Mouse (Mus musculus) layer of hippocampus, postnatal 10 days (tissue): Measurements from ENCODE around the gene Pgc. TPM values are rescaled to one million over a fixed set of nuclear protein-coding genes. Genes with fewer than 3 reads are reported as not detected.

Source experiments
- DNase-seq, 2 experiments: peaks; one replicate each; pipeline ENCODE4 v3.0.0; 2021; ENCODE audit warnings: low spot score in 2 of 2
- total RNA-seq, 2 experiments: library from RNA; stranded (reverse); gene quantifications; 2 replicates each; pipeline ENCODE4 v1.2.3; 2021

The Pgc gene
- total RNA-seq, 2 experiments from 2014 or later = not detected

DNA sequence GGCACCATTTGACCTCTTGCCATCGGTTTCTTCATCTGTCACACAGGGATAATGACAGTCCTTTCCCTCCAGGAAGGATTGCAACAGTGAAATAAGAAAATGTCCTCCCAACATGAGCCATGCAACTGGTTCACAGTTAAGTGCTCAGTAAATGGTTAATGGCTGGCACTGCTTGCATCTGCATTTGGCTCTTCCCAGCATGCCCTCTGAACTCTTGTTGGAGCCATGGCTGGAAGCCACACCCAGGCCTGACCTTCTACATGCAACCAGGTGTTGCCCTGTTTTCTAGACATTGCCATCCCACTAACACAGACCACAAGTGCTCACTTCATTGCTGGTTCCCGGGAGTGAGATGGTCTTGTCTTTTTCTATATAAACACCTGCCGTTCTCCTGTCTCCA is 18.7 kb upstream of the Pgc start:
- DNase-seq = no peak

DNA sequence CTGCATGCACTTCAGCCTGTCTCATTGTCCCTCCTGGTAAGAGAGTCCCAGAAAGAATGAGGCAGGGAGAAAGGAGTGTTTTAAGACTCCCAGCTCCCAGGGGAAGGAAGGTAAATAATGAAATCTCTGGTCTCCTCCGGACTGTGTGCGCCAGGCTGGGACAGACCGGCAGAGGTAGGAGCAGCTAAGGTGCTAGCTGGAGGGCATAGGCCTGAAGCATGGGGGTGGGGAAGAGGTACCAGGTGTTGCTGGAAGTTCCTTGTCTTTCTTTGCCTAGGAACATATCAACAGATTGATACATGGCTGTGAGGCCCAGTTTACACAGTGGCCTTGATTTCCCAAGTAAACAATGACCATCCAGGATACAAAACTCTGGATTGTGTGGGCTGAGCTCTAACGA is 17.7 kb upstream of the Pgc start:
- DNase-seq = no peak

DNA sequence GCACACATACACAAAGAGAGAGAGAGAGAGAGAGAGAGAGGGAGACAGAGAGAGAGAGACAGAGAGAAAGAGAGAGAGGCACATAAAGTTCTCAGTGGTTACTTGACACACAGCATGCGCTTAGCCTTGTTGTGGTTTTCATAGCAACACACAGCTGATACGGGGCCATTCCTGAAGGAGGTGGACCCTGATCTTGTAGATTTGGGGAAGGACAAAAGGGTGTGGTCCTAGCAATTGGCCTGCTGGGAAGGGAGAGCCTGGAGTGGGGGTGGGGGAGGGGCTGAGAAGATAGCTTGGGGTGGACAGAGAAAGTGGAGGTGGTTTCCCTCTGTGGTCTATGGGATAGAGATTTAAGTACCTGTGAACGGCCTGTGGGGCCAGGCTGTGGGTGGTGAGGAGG is 16.6 kb upstream of the Pgc start:
- no peak for DNase-seq

DNA sequence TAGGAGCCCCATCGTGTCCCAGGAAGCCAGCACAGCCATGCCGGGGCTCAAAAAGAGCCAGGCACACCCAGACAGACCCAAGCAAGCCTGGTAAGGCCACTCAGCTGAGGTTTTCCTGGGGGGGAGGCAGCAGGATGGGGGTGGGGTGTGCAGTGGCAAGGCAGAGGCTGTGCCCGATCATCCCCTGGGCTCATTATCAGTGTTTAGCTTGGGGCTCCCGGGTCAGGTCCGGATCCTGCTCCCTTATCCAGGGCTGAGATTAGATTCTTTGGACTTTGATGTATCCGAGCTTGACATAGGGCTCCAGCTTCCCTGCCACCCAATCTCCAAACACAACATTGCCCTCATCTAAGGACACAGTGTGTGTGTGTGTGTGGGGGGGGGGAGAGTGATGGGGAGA is 14.8 kb upstream of the Pgc start:
- DNase-seq = no peak

DNA sequence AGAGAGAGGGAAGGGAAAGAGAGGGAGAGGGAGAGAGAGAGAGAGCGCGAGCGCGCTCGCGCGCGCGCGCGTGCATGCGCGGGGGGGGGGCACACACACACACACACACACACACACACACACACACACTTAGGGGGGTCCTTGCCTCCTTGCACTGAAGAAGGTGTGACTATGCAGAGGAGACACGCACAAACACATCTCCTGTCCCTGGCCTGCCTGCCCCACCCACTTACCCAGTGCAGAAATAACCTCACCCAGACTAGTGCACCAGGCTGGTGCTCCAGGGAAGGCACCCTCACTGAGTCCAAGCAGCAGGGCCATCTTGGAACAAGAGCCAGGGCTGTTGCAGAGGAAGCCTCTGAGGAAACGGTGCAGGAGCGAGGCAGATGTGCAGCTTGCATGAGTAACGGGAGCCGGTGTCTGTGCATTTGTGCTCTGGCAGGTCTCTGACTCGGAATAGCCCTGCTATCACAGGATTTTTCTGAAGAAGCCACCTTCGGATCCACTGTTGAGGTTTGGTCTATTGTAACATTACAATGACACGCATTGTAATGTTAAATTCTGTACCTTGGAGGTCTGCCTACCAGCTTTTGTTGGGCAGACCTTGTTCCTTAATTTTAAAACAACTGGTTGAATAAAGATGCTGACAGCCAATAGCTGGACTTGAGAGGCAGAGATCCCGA is 13.6 kb upstream of the Pgc start:
- no peak for DNase-seq

DNA sequence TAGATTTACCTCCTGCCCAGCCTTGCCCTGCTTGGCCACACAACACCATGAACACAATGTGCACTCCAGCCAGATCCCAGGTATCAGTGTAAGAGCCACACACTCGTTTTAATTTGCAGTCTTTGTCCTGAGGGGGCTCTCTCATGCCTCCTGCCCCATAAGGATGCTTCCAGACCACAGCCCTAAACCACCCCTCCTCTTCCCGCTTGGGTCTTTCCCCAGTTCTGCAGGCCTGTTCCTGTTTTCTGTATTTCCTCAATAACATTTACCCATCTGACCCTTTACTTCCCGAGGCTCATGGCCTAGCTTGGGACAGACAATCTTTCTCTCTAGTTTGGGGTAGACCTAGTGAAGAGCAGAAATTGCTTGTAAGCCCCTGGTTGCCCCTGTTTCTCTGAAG is 11.6 kb upstream of the Pgc start:
- DNase-seq = no peak

DNA sequence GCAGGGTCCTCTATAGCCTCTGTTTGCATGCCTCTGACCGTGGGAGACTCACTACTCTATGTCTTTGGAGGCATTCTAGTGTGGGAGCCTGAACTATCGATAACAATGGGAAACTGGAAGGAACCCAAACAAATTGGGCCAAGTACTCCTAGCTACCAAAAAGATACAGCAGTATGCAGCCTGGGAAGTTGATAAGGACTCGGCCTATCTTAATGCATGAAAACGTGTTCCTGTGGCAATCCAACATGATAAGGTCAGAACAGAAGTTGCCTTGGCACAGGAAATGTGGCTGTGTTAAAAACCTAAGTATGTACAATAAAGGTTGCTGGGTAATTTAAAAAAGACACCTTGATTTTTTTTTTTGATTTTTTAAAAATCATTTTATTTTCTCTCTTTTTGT is 5.5 kb upstream of the Pgc start:
- no peak for DNase-seq

DNA sequence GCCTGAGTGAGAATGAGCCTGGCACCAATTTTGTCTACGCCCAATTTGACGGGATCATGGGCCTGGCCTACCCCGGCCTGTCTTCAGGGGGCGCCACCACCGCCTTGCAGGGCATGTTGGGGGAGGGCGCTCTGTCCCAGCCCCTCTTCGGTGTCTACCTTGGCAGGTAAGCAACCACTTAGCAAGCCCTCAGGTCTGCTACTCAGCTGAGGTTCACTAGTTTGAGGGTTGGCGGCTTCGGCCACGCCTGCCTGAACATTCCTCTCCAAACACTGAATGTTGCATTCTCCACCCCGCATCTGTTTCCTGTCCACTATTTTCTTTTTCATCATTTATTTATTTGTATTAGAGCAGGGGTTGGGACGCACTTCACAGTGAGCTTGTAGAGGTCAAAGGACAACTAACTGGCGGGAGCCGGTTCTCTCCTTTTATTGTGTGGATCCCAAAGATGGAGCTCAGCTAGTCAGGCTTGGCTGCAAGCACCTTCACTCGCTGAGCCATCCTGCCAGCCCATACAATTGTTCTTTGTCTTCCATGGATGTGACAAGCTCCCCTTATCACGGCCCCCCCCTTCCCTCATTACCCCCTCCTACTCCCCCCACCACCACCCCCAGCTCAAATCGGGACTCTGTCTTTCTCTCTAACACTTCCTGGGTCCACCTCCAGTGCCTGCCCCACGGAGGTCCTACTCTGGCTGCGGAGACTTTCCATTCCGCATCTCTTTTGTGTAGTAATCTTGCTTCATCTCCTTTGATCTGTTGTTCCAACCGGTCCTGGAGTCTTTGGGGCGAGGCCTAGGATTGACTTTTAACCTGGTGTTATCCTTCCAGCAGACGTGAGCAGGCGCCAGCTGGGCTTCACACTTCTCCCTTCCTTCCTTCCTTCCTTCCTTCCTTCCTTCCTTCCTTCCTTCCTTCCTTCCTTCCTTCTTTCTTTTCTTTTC is 4.3 kb downstream of the Pgc start:
- DNase-seq = no peak

DNA sequence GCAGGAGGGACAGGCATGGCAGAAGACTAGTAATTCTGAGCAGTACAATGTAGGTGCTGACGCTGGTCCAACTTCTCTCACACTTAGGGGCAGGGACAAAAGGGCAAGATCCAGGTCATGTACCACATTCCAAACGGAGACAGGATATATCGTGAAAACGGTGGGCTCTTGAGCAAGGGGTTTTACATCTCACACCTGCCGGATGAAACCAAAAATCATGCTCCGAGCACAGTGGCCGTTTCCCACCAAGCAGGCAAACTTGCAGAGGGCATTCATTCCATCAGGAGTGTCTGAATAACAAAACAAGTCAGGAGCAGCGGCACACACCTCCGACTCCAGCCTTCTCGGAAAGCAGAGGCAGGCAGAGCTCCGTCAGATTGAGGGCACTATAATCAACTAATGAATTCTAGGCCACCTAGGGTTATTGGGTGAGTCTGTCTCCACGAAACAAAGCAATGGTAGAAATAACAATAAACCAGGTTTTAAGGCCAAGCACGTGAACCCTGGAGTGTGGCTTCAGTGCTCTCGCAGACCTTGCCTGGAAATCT is 9.0 kb downstream of the Pgc start:
- DNase-seq = no peak

DNA sequence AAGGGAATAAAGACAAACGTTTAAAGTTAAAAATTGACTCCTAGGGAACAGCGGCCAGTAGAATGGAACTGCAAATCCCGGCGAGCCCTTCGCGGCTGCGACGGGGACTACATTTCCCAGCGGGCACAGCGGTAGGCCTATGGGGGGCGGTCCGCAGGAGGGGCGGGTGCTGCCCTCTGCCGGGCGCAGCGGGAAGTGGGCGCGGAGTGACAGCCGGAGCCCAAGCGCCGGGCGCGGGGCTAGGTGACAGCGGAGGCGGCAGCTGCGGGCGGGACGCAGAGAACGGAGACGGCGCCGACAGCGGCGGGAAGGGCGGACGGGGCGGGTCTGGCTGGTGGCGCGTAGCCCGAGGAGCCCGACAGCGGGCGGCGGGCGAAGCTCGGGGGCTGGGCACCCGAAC is 10.2 kb downstream of the Pgc start, which contains the start of gene Tfeb:
Gene Tfeb (plus strand): TSS at position 175 of the 400 bp plus-strand sequence.
- DNase-seq = peak; percentile 99

DNA sequence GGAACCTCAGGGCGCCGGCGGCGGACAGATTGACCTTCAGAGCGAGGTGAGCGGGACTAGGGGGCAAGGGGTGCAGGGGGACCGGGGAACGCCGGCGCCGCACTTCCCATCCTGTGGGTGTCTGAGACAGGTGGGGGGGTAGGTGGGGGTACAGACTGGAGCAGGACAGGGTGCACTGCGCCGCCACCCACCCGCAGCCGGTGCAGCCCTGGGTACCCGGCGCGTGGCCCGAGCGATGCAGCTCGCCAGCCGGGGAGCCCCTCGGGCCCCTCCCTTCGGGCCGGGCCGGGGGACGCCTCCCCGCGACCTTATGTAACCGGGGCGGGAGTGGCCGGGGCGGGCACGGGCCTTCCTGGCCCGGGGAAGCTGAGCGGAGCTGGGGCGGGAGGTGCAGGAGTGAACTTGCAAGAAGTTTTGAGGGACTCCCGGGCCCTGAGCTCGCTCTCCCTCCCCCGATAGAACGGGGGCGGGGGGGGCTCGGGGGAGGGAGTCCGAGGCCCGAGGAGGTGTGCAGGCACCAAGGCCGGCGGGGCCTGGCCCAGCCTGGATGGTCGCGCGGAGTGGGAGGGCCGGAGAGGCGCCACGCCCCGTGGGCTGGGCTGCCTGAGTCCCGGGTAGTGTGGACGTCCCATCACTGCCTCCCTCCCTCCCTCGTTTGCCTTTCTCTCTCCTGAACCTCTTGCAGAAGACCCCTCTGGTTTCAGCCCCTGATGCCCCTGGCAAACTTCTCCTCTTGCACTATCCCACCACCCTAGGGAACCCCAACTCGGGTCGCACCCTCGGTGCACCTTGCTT is 10.8 kb downstream of the Pgc start:
- peak; percentile 59 to 78 for DNase-seq

DNA sequence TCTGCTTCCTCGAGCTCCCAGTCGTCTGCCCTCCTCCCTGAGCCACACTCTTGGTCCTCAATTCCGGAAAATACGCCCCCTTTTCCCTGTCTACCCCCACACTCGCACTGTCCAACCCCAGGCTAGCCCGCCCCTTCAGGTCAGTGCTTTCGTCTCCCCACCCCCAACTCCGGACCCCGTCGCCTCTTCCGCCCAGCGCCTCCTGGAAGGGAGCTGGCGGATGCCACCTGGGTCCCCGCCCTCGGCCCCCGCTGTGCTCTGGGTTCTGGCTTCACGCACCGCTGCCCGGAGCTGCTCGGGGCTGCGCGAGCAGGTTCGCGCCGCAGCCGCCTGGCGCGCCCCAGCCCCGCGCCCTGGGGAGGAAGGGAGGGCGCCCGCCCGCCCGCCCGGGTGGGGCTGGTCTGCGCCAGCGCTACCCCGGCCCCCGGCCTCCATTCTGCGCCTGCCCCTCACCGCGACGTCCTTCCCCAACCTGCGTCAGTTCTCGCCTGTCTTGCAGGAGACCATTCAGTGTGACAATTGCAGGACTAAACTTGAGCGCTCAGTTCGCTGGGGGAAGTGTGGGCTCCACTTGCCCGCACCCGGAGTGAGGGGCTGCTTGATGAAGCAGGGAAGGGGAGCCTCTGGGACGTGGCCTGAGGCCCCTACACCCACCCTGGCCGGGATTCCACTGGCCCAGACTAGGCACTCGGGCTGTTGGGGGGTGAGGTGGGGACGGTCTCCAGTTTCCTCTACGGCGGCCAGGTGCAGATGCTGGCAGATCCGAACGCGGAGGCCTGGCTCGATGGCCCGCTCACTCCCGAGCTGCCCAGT is 11.6 kb downstream of the Pgc start:
- DNase-seq = peak; percentile 29 to 55

DNA sequence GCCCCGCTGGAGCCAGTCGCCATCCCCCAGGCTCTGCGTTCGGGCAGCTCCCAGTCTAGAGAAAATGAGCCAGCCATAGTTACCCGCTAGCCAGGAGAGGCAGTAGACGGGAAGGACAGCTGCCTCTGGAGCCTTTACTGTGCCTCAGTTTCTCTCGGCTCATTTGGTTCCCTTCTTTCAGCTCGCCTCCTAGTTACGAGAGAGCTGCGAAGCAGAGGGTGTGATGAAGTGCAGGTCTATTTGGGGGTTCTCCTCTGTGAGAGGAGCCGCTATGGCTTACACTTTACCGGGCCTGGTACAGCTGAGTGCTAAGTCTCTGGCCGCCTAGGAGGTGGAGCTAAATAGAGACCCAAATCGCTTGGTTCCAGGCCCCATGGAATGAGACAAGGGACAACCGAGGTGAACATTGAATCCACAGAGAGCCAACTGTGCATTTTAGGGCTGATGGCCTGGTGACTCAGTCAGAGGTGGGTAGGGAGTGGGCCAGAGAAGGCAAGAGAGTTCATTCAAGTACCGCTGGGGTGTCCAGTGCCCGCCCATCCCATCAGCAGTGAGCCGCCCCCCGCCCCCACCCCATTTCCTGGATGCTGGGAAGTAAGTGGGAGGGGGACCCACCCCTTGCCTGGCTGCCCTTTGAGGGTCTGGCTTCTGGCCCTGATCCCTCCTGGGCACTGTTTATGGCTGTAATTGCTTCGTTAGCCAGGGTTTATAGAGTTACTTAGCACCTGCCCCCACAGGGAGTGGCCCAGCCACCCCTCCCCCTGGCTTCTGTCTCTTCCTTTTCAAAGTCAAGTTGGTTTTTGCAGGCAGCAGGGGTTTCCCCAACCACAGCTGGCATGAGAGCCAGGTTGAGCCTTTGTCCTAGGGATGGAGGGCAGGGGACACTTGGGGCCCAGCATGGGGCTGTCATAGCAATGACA is 12.5 kb downstream of the Pgc start:
- no peak for DNase-seq

DNA sequence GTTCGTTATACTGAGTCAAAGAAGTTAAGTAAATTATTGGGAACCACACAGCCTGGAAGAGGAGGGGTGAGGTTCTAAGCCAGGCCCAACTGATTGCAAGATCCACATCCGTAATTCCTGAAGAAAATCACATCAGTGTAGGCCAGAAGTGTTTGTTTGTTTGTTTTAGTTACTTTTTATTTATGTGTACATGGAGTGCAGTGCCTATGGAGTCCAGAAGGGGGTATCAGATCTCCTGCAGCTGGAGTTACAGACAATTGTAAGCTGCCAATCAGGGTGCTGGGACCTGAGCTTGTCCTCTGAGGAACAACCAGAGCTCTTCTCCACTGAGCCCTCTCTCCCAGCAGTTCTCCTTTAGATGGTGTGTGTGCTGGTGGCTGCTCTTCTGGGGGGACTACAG is 13.5 kb downstream of the Pgc start:
- no peak for DNase-seq

DNA sequence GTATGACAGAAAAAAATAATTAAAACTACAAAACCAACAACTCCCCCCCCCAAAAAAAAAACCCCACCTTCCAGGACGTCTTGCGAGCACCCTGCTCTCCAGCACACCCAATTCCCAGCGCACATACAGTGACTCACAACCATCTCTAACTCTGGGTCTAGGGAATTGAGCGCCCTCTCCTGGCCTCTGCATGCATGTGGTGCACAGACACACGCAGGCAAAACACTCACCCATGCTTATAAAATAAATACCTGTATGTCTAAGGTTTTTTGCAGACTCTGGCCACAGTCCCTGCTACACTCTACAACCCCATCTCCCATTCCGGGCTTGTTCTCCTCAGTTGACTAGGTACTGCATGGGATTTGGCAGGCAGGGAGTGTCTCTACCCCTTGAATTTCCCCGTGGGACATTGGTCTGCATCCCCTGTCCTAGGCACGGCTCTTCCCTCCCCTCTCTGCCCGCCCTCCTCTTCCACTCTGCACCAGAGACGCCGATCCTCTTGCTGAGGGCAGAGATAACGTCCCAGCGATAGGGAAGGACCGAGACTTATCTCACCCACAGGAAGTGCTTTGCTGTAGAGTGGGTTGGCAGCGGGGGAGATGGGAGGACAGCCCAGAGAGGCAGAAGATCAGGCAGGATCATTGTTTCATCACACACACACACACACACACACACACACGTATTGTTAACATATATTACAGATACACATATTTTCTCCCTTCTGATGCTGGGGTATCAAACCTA is 16.5 kb downstream of the Pgc start:
- DNase-seq = no peak

DNA sequence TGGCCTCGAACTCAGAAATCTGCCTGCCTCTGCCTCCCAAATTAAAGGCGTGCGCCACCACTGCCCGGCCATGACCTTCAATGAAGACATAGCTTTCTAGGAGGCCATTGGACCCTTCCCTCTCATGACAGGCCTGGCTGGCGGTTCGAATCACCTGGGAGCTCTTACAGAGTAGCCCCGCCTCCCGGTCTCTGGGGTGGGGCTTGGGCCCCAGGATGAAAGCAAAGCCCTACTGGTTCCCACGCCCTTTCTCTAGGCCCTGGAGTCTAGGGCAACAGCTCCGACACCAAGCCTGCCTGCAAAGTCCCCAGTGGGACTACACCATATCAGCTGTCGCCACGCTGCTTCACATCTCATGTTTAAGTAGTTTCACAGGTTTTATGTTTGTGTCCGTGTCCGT is 17.4 kb downstream of the Pgc start:
- no peak for DNase-seq

DNA sequence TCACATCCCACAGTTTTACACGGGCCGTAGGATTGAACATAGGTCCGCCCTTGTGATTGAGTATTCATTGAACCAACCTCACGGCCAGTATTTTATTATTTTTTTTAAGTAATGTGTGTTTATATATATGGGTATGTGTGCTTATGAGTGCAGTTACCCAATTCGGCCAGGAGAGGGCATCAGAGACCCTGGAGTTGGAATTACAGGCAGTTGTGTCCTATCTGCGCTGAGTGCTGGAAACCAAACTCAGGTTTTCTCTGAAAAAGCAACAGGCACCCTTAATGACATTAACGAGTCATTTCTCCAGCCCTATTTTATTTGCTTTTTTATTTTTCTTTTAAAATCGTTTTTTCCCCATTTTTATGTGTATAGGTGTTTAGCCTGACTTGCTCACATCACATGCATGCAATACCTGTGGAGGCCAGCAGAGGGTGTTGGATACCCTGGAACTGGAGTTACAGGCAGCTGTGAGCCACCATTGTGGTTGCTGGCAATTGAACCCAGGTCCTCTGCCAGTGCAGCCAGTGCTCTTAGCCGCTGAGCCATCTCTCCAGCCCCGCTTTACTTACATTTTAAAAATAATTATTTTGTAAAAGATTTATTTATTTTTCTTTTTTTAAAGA is 18.2 kb downstream of the Pgc start:
- DNase-seq = no peak

DNA sequence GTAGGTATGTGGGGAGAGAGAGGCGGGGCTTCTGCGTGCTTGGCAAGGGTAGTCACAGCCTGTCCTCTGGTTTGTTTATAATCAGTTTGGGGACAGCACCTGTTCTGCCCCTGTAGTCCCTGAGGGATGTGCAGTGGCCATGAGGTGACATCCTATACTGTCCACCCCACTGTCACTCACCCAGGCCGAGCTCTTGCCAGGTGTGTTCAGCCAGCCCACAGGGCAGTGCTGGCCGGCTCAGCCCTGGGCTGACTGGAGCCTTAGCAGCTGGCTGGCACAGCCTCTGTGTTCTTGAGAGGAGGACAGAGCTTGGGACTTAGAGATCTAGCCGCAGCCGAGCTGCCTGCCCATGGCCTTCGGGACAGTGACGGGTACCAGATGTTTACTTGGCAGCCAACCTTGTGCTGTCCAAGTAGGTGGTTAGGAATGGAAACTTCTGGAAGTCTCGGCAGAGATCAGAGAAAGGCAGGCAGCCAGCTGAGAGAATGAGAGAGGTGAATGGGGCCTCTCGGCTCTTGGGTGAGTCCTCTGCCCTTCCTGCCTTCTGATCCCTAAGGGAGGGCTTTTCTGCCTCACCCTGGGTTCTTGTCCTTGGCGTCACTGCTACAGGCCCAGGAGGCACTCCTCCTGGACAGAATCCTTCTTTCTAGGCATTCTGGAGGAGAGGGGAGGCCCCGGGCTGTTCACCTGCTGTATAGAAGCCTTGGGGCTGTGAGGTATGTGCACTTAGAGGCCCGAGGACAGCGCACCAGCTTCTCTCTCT is 22.3 kb downstream of the Pgc start:
- DNase-seq = no peak
